Comparison of ENCODE assay signal across 8 mouse cellular contexts in genomic region chr8:104641426-104642323, GRCm38 (mm10). TPM values are rescaled to one million over a fixed set of nuclear protein-coding genes. Genes with fewer than 3 reads are reported as not detected.
DNase-seq lines count a peak whose midpoint lies in the region; ATAC-seq lines count a peak whose summit lies in the region.

Ciao2b (minus strand) TSS chr8:104641965.

- DNase-seq in R1 (ENCODE audit: low read depth, low spot score), result peak; percentile 90
- peak; percentile 94 for DNase-seq in cerebellum, postnatal 25 days
- peak; percentile 91 to 93 for DNase-seq in frontal cortex, postnatal 36 days (ENCODE audit: low spot score in 2 of 2)
- DNase-seq in left cerebral cortex, adult 11 months (ENCODE audit: low spot score), result peak; percentile 79
- DNase-seq in lung, postnatal 4 days, result peak; percentile 90
- DNase-seq in retina, postnatal 7 days (ENCODE audit: low read depth, low spot score), result peak; percentile 75
- DNase-seq in urinary bladder, adult 2 months (ENCODE audit: low spot score), result peak; percentile 81

- H3K36me3 ChIP-seq in hindbrain, embryonic 15.5 days, result peaks cover 12% of the 10 kb centered on the region; the same call in 1 of the 2 replicates

- H3K4me2 ChIP-seq in hindbrain, embryonic 15.5 days, result peak within 1 kb of the TSS; percentile 75

- H3K4me1 ChIP-seq in hindbrain, embryonic 15.5 days (replicated peaks), result peaks cover 22% of the 10 kb centered on the region

- under 1% methylated on average over 66 of the region's 66 CpGs for WGBS in hindbrain, embryonic 15.5 days

- H3K9me3 ChIP-seq in hindbrain, embryonic 15.5 days, result no peaks in the 10 kb centered on the region

- H3K9ac ChIP-seq in hindbrain, embryonic 15.5 days, result peak within 1 kb of the TSS; percentile 74

- peak within 1 kb of the TSS; percentile 78 for H3K4me3 ChIP-seq in hindbrain, embryonic 15.5 days

- no peaks in the 10 kb centered on the region for H3K27me3 ChIP-seq in hindbrain, embryonic 15.5 days

- H3K27ac ChIP-seq in hindbrain, embryonic 15.5 days (replicated peaks), result peak within 1 kb of the TSS; percentile 83

- ATAC-seq in hindbrain, embryonic 15.5 days (ENCODE audit: low FRiP score, low read depth), result peak; percentile 97

RNA-seq across cellular contexts. Expression of gene Ciao2b, which starts in this region (rescaled TPM):
- polyA plus RNA-seq in hindbrain, embryonic 15.5 days (2015; fragmentation: Nextera tagmentation; extraction: Ambion mirVana), result 125 and 131 TPM in 2 replicates
- polyA plus RNA-seq in urinary bladder, adult 2 months (2012; rRNA removed), result 53.2 and 69.5 TPM in 2 replicates

Comparison
In these comparisons a context has a peak if more than half of its experiments do, and no peak if none do; other contexts are left out.
1. Peak in every context shown above with its lines: DNase-seq, ATAC-seq, H3K4me3 ChIP-seq and H3K27ac ChIP-seq.